Mouse (Mus musculus) cerebellum, postnatal 25 days (tissue): ENCODE measurements at regions not wholly inside any gene's neighbourhood (a gene's known extent, or its start where the extent isn't known, plus 50 kb on each side); places are given as distances from the start of the nearest gene placed in this dataset.

ENCODE experiments used
- DNase-seq, 2 experiments: peaks; one replicate each; pipeline ENCODE4 v3.0.0; 2021; ENCODE audit warnings: mixed read lengths in 2 of 2

- DNase-seq = no peak
Measured at GRCm38 (mm10) chr6:84434532-84434931, 159.2 kb downstream of the Cyp26b1 start.

- no peak for DNase-seq
Measured at GRCm38 (mm10) chr6:84431622-84431955, 162.1 kb downstream of the Cyp26b1 start.

- DNase-seq = no peak
Measured at GRCm38 (mm10) chr6:84430925-84431621, 162.6 kb downstream of the Cyp26b1 start.

- no peak for DNase-seq
Measured at GRCm38 (mm10) chr6:84430146-84430545, 163.6 kb downstream of the Cyp26b1 start.

GRCm38 (mm10) chr6:84429247-84429646, 164.5 kb downstream of the Cyp26b1 start:
- peak; percentile 37 to 53 for DNase-seq

GRCm38 (mm10) chr6:84426691-84427090, 167.0 kb downstream of the Cyp26b1 start:
- DNase-seq = no peak

GRCm38 (mm10) chr6:84425823-84426222, 167.9 kb downstream of the Cyp26b1 start:
- peak; percentile 71 to 84 for DNase-seq

- no peak for DNase-seq
Measured at GRCm38 (mm10) chr6:84422946-84423345, 170.8 kb downstream of the Cyp26b1 start.

GRCm38 (mm10) chr6:84419691-84420090, 174.0 kb downstream of the Cyp26b1 start:
- peak in 1 of 2 experiments; percentile 30 for DNase-seq

- DNase-seq = no peak
Measured at GRCm38 (mm10) chr6:84419281-84419680, 174.4 kb downstream of the Cyp26b1 start.

- DNase-seq = no peak
Measured at GRCm38 (mm10) chr6:84416992-84417636, 176.6 kb downstream of the Cyp26b1 start.

- DNase-seq = no peak
Measured at GRCm38 (mm10) chr6:84414400-84414799, 179.3 kb downstream of the Cyp26b1 start.

GRCm38 (mm10) chr6:84409863-84410513, 183.7 kb downstream of the Cyp26b1 start:
- no peak for DNase-seq

GRCm38 (mm10) chr6:84408513-84408912, 185.2 kb downstream of the Cyp26b1 start:
- DNase-seq = no peak

GRCm38 (mm10) chr6:84407773-84408172, 185.9 kb downstream of the Cyp26b1 start:
- peak; percentile 43 to 72 for DNase-seq

- peak in 1 of 2 experiments; percentile 36 for DNase-seq
Measured at GRCm38 (mm10) chr6:84404695-84405094, 189.0 kb downstream of the Cyp26b1 start.

- no peak for DNase-seq
Measured at GRCm38 (mm10) chr6:84402431-84402830, 191.3 kb downstream of the Cyp26b1 start.

- no peak for DNase-seq
Measured at GRCm38 (mm10) chr6:84394496-84395090, 199.1 kb downstream of the Cyp26b1 start.

GRCm38 (mm10) chr6:84393519-84394231, 200.0 kb downstream of the Cyp26b1 start:
- no peak for DNase-seq

GRCm38 (mm10) chr6:84392752-84393511, 200.8 kb downstream of the Cyp26b1 start:
- no peak for DNase-seq

- DNase-seq = no peak
Measured at GRCm38 (mm10) chr6:84391016-84391415, 202.7 kb downstream of the Cyp26b1 start.

- DNase-seq = peak; percentile 43 to 64
Measured at GRCm38 (mm10) chr6:84385696-84386095, 208.0 kb downstream of the Cyp26b1 start.
